Mouse (Mus musculus) cortical plate, adult 2 months (tissue): ENCODE measurements around the gene Nek8. TPM values are rescaled to one million over a fixed set of nuclear protein-coding genes. Genes with fewer than 3 reads are reported as not detected.
A peak's percentile ranks its signal among the peaks of the same experiment; 100 is the strongest.

Experiments
- H3K27ac ChIP-seq: fragments of 200-500 bp; 2 replicates; pipeline ENCODE4 v1.5.1; 2012; ENCODE audit warnings: low read length, control low read depth, inconsistent platforms; ENCODE audit not compliant: insufficient read depth
- H3K4me1 ChIP-seq: fragments of 200-500 bp; 2 replicates; pipeline ENCODE4 v1.6.1; 2011; ENCODE audit warnings: low read length; ENCODE audit not compliant: control insufficient read depth, insufficient read depth
- H3K4me3 ChIP-seq: fragments of 200-500 bp; 2 replicates; pipeline ENCODE4 v1.5.1; 2011; ENCODE audit warnings: mild to moderate bottlenecking, low read length, control low read depth; ENCODE audit not compliant: insufficient read depth
- CTCF ChIP-seq: fragments of 200-500 bp; IDR thresholded peaks from 2 replicates; pipeline ENCODE4 v1.5.1; 2011; ENCODE audit warnings: mild to moderate bottlenecking, control low read depth, low read length; ENCODE audit not compliant: insufficient read depth; ENCODE audit errors: extremely low read depth
- POLR2A ChIP-seq: fragments of 200-500 bp; IDR thresholded peaks from 2 replicates; pipeline ENCODE4 v1.6.1; 2011; ENCODE audit warnings: mild to moderate bottlenecking, low read length, control low read depth; ENCODE audit not compliant: insufficient read depth; ENCODE audit errors: extremely low read depth
- polyA plus RNA-seq: library from polyadenylated mRNA; depleted of rRNA; stranded (reverse); fragments of >200 nt; gene quantifications from 2 replicates; pipeline ENCODE4 v1.2.3, GENCODE M21; 2012; rRNA removed

Nek8 gene
- polyA plus RNA-seq, 1 experiment, result 6.2 TPM

GRCm38 (mm10) chr11:78134344-78134743 is 42.1 kb downstream of the Nek8 start:
- no peak overlapping the region for H3K4me3 ChIP-seq
- H3K4me1 ChIP-seq, result no peaks in the 10 kb centered on the region; the same call in 1 of the 2 replicates
- TF ChIP-seq CTCF (no peak), POLR2A (no peak)
- H3K27ac ChIP-seq, result no peak overlapping the region

- Histone ChIP-seq H3K4me3 (no peak overlapping the region), H3K27ac (no peak overlapping the region), H3K4me1 (no peaks in the 10 kb centered on the region; the same call in 1 of the 2 replicates)
- TF ChIP-seq POLR2A (no peak), CTCF (no peak)
These were observed 42.6 kb downstream of the Nek8 start for GRCm38 (mm10) chr11:78133915-78134314.

GRCm38 (mm10) chr11:78129458-78129857 is 47.0 kb downstream of the Nek8 start:
- H3K4me1 ChIP-seq, result peaks cover 4% of the 10 kb centered on the region; the same call in 1 of the 2 replicates
- no peak overlapping the region for H3K27ac ChIP-seq
- H3K4me3 ChIP-seq, result no peak overlapping the region
- no peak for TF ChIP-seq CTCF
- TF ChIP-seq POLR2A, result no peak

GRCm38 (mm10) chr11:78126739-78127138 is 49.7 kb downstream of the Nek8 start:
- Histone ChIP-seq H3K4me1 (peaks cover 4% of the 10 kb centered on the region; the same call in 1 of the 2 replicates), H3K27ac (no peak overlapping the region), H3K4me3 (no peak overlapping the region)
- TF ChIP-seq CTCF, result no peak
- TF ChIP-seq POLR2A, result no peak

GRCm38 (mm10) chr11:78125691-78126090 is 50.8 kb downstream of the Nek8 start:
- Histone ChIP-seq H3K4me3 (no peak overlapping the region), H3K4me1 (peaks cover 4% of the 10 kb centered on the region; the same call in 1 of the 2 replicates), H3K27ac (no peak overlapping the region)
- TF ChIP-seq POLR2A, result no peak
- no peak for TF ChIP-seq CTCF

- TF ChIP-seq POLR2A (no peak), CTCF (no peak)
- Histone ChIP-seq H3K4me1 (peaks cover 4% of the 10 kb centered on the region; the same call in 1 of the 2 replicates), H3K27ac (no peak overlapping the region), H3K4me3 (no peak overlapping the region)
These were observed 52.7 kb downstream of the Nek8 start for GRCm38 (mm10) chr11:78123782-78124181.

GRCm38 (mm10) chr11:78122815-78123214 is 53.7 kb downstream of the Nek8 start:
- H3K4me1 ChIP-seq, result peaks cover 5% of the 10 kb centered on the region; the same call in 1 of the 2 replicates
- TF ChIP-seq POLR2A (no peak), CTCF (no peak)
- no peak overlapping the region for H3K4me3 ChIP-seq
- H3K27ac ChIP-seq, result no peak overlapping the region

GRCm38 (mm10) chr11:78121176-78121575 is 55.3 kb downstream of the Nek8 start:
- H3K4me1 ChIP-seq, result peaks cover 5% of the 10 kb centered on the region; the same call in 1 of the 2 replicates

GRCm38 (mm10) chr11:78119898-78120297 is 56.6 kb downstream of the Nek8 start:
- no peak for TF ChIP-seq CTCF
- TF ChIP-seq POLR2A, result no peak
- Histone ChIP-seq H3K4me1 (peaks cover 1% of the 10 kb centered on the region; the same call in 1 of the 2 replicates), H3K27ac (no peak overlapping the region), H3K4me3 (no peak overlapping the region)

More at GRCm38 (mm10) chr11:78121176-78121575, 55.3 kb downstream of the Nek8 start:
- TF ChIP-seq POLR2A (no peak), CTCF (no peak)
- H3K27ac ChIP-seq, result no peak overlapping the region
- H3K4me3 ChIP-seq, result no peak overlapping the region

GRCm38 (mm10) chr11:78118467-78118866 is 58.0 kb downstream of the Nek8 start:
- Histone ChIP-seq H3K27ac (no peak overlapping the region), H3K4me3 (no peak overlapping the region), H3K4me1 (peaks cover 8% of the 10 kb centered on the region)
- no peak for TF ChIP-seq POLR2A
- no peak for TF ChIP-seq CTCF

GRCm38 (mm10) chr11:78116146-78116410 is 60.4 kb downstream of the Nek8 start:
- TF ChIP-seq POLR2A (no peak), CTCF (no peak)
- peak overlapping the region; percentile 79 for H3K4me3 ChIP-seq
- peaks cover 10% of the 10 kb centered on the region for H3K4me1 ChIP-seq
- no peak overlapping the region for H3K27ac ChIP-seq

Other genes starting within 250 kb of the Nek8 start
- 97.4 and 109 TPM in 2 replicates for gene Sez6, start 245.9 kb downstream of the Nek8 start, polyA plus RNA-seq
- 37.7 and 43.2 TPM in 2 replicates for gene Phf12, start 193.9 kb downstream of the Nek8 start, polyA plus RNA-seq
- gene Dhrs13, start 144.4 kb downstream of the Nek8 start, polyA plus RNA-seq, result 5.7 and 7.1 TPM in 2 replicates
- 163 and 170 TPM in 2 replicates for gene Flot2, start 138.7 kb downstream of the Nek8 start, polyA plus RNA-seq
- gene Eral1, start 96.3 kb downstream of the Nek8 start, polyA plus RNA-seq, result 26.0 and 26.1 TPM in 2 replicates
- gene Fam222b, start 82.0 kb downstream of the Nek8 start, polyA plus RNA-seq, result 19.1 and 19.5 TPM in 2 replicates
- 17.1 and 19.6 TPM in 2 replicates for gene Traf4, start 11.1 kb downstream of the Nek8 start, polyA plus RNA-seq
- 83.0 and 84.4 TPM in 2 replicates for gene Tlcd1, start within 50 bp of the Nek8 start, polyA plus RNA-seq
- 1,200 and 1,274 TPM in 2 replicates for gene Rpl23a, start 6.9 kb upstream of the Nek8 start, polyA plus RNA-seq
- 46.6 and 56.0 TPM in 2 replicates for gene Rab34, start 11.8 kb upstream of the Nek8 start, polyA plus RNA-seq
- 6.2 TPM in 2 replicates for gene Proca1, start 16.7 kb upstream of the Nek8 start, polyA plus RNA-seq
- gene Sdf2, start 69.1 kb upstream of the Nek8 start, polyA plus RNA-seq, result 111 and 115 TPM in 2 replicates
- 39.9 and 40.1 TPM in 2 replicates for gene Supt6, start 69.3 kb upstream of the Nek8 start, polyA plus RNA-seq
- gene 2610507B11Rik, start 85.1 kb upstream of the Nek8 start, polyA plus RNA-seq, result 101 and 103 TPM in 2 replicates
- gene BC030499, start 114.2 kb upstream of the Nek8 start, polyA plus RNA-seq, result 31.8 and 39.1 TPM in 2 replicates
- 29.6 and 35.1 TPM in 2 replicates for gene Spag5, start 124.9 kb upstream of the Nek8 start, polyA plus RNA-seq
- gene Aldoc, start 146.3 kb upstream of the Nek8 start, polyA plus RNA-seq, result 1,609 and 1,659 TPM in 2 replicates
- gene Pigs, start 151.7 kb upstream of the Nek8 start, polyA plus RNA-seq, result 69.3 and 77.3 TPM in 2 replicates
- gene Unc119, start 166.8 kb upstream of the Nek8 start, polyA plus RNA-seq, result 65.3 and 68.4 TPM in 2 replicates
- 0.02 TPM in 2 replicates for gene Foxn1, start 209.9 kb upstream of the Nek8 start, polyA plus RNA-seq
- 0.04 TPM in 1 of 2 replicates, not detected in the other for gene Slc13a2, start 245.5 kb upstream of the Nek8 start, polyA plus RNA-seq